Comparison of ENCODE assay signal across 8 mouse cellular contexts in genomic region chr4:138455956-138456341, GRCm38 (mm10). TPM values are rescaled to one million over a fixed set of nuclear protein-coding genes. Genes with fewer than 3 reads are reported as not detected.
A peak's percentile ranks its signal among the peaks of the same experiment; 100 is the strongest.
DNase-seq lines count a peak whose midpoint lies in the region; ATAC-seq and TF ChIP-seq lines count a peak whose summit lies in the region.

No protein-coding gene starts in this region.

- H3K4me2 ChIP-seq in forebrain, embryonic 12.5 days, result peak overlapping the region; percentile 96
- peak overlapping the region; percentile 87 for H3K4me2 ChIP-seq in lung, postnatal 0 days (replicated peaks; ENCODE audit: low read depth, low read length)

- no peak for TF ChIP-seq CTCF in lung, postnatal 0 days (IDR thresholded peaks at IDR 0.05)
- TF ChIP-seq CTCF in small intestine, adult 2 months (IDR thresholded peaks at IDR 0.05; ENCODE audit: extremely low read depth, insufficient read length, insufficient replicate concordance, low read depth, low read length), result no peak

- no peak for ATAC-seq in forebrain, embryonic 12.5 days (ENCODE audit: low FRiP score)
- ATAC-seq in lung, postnatal 0 days, result no peak

- peak overlapping the region; percentile 85 for H3K4me3 ChIP-seq in forebrain, embryonic 12.5 days (replicated peaks)
- peak overlapping the region; percentile 84 for H3K4me3 ChIP-seq in lung, postnatal 0 days (ENCODE audit: low read depth, low read length)
- H3K4me3 ChIP-seq in small intestine, adult 2 months (ENCODE audit: low read depth, low read length), result peak overlapping the region; percentile 86

- H3K9me3 ChIP-seq in forebrain, embryonic 12.5 days, result no peaks in the 10 kb centered on the region
- H3K9me3 ChIP-seq in lung, postnatal 0 days (ENCODE audit: low read length), result no peaks in the 10 kb centered on the region

- H3K27me3 ChIP-seq in forebrain, embryonic 12.5 days, result peaks cover 75% of the 10 kb centered on the region
- no peaks in the 10 kb centered on the region; the same call in 1 of the 2 replicates for H3K27me3 ChIP-seq in lung, postnatal 0 days (replicated peaks; ENCODE audit: insufficient read depth, low read length)
- H3K27me3 ChIP-seq in small intestine, adult 2 months (ENCODE audit: control insufficient read depth, insufficient read depth, low read length), result no peaks in the 10 kb centered on the region

- no peak for TF ChIP-seq EP300 in lung, postnatal 0 days (IDR thresholded peaks at IDR 0.05)

- peak; percentile 48 for DNase-seq in embryo, embryonic 10 days (ENCODE audit: low spot score)
- no peak for DNase-seq in embryo, embryonic 11 days
- DNase-seq in ZHBTc4 (ENCODE audit: low read depth, low spot score), result peak; percentile 48
- DNase-seq in kidney, adult 18-20 months, result peak; percentile 65
- peak; percentile 48 for DNase-seq in lung, postnatal 0 days (ENCODE audit: low spot score)
- DNase-seq in urinary bladder, adult 2 months (ENCODE audit: low spot score), result no peak

- no peaks in the 10 kb centered on the region for H3K36me3 ChIP-seq in forebrain, embryonic 12.5 days (replicated peaks)
- H3K36me3 ChIP-seq in lung, postnatal 0 days (ENCODE audit: insufficient read depth, low read length), result no peaks in the 10 kb centered on the region
- no peaks in the 10 kb centered on the region for H3K36me3 ChIP-seq in small intestine, adult 2 months (ENCODE audit: control insufficient read depth, insufficient read depth, low read length)

- H3K27ac ChIP-seq in forebrain, embryonic 12.5 days, result peak overlapping the region; percentile 90; the same call in 1 of the 2 replicates
- peak overlapping the region; percentile 91 for H3K27ac ChIP-seq in lung, postnatal 0 days (ENCODE audit: low read length)
- peak overlapping the region; percentile 70 for H3K27ac ChIP-seq in small intestine, adult 2 months (ENCODE audit: insufficient read depth, low read depth, low read length)

- WGBS in forebrain, embryonic 12.5 days, result under 1% methylated on average over 17 of the region's 17 CpGs
- WGBS in lung, postnatal 0 days, result 3% methylated on average over 16 of the region's 17 CpGs
- 0% methylated on average over 17 of the region's 17 CpGs for WGBS in small intestine, adult 2 months

- TF ChIP-seq POLR2A in small intestine, adult 2 months (IDR thresholded peaks at IDR 0.05; ENCODE audit: low read depth, low read length), result no peak; the same call in 1 of the 2 replicates

- H3K9ac ChIP-seq in forebrain, embryonic 12.5 days, result peak overlapping the region; percentile 90
- H3K9ac ChIP-seq in lung, postnatal 0 days (replicated peaks; ENCODE audit: low read depth), result peak overlapping the region; percentile 76

- H3K4me1 ChIP-seq in forebrain, embryonic 12.5 days, result peaks cover 66% of the 10 kb centered on the region
- peaks cover 9% of the 10 kb centered on the region for H3K4me1 ChIP-seq in lung, postnatal 0 days (ENCODE audit: insufficient read depth, low read depth, low read length)
- peaks cover 18% of the 10 kb centered on the region for H3K4me1 ChIP-seq in small intestine, adult 2 months (ENCODE audit: control insufficient read depth, insufficient read depth, insufficient read length, low read length)

RNA-seq across cellular contexts. Expression of gene Camk2n1, which starts 1.8 kb away (rescaled TPM):
- 4.8 and 5.4 TPM in 2 replicates for polyA plus RNA-seq in forebrain, embryonic 12.5 days (2016; fragmentation: Nextera tagmentation; extraction: Ambion mirVana)
- polyA plus RNA-seq in lung, postnatal 0 days (2015; fragmentation: Nextera tagmentation; extraction: Ambion mirVana), result 10.9 and 12.7 TPM in 2 replicates
- polyA plus RNA-seq in small intestine, adult 2 months (2012; rRNA removed), result 38.7 and 93.9 TPM in 2 replicates
- polyA plus RNA-seq in urinary bladder, adult 2 months (2012; rRNA removed), result 20.1 and 23.5 TPM in 2 replicates

RNA-seq across cellular contexts. Expression of gene Mul1, which starts 21.5 kb away (rescaled TPM):
- 14.5 and 14.7 TPM in 2 replicates for polyA plus RNA-seq in forebrain, embryonic 12.5 days (2016; fragmentation: Nextera tagmentation; extraction: Ambion mirVana)
- polyA plus RNA-seq in lung, postnatal 0 days (2015; fragmentation: Nextera tagmentation; extraction: Ambion mirVana), result 12.3 and 13.1 TPM in 2 replicates
- polyA plus RNA-seq in small intestine, adult 2 months (2012; rRNA removed), result 21.1 and 29.5 TPM in 2 replicates
- polyA plus RNA-seq in urinary bladder, adult 2 months (2012; rRNA removed), result 12.9 and 17.8 TPM in 2 replicates

RNA-seq across cellular contexts. Expression of gene Fam43b, which starts 59.6 kb away (rescaled TPM):
- 0.21 and 0.24 TPM in 2 replicates for polyA plus RNA-seq in forebrain, embryonic 12.5 days (2016; fragmentation: Nextera tagmentation; extraction: Ambion mirVana)
- 0.05 TPM in 1 of 2 replicates, not detected in the other for polyA plus RNA-seq in lung, postnatal 0 days (2015; fragmentation: Nextera tagmentation; extraction: Ambion mirVana)
- 0.08 TPM in 1 of 2 replicates, not detected in the other for polyA plus RNA-seq in small intestine, adult 2 months (2012; rRNA removed)
- polyA plus RNA-seq in urinary bladder, adult 2 months (2012; rRNA removed), result 0.04 TPM in 1 of 2 replicates, not detected in the other

Comparison
In these comparisons a context has a peak if more than half of its experiments do, and no peak if none do; other contexts are left out.
1. DNase-seq: peak in embryo, embryonic 10 days (single experiment), ZHBTc4 (single experiment), kidney, adult 18-20 months (single experiment) and lung, postnatal 0 days (single experiment); none in embryo, embryonic 11 days (single experiment) and urinary bladder, adult 2 months (single experiment).
2. Peak in every context shown above with its lines, with median percentiles within 50 percentile points of each other: H3K27ac ChIP-seq and H3K4me3 ChIP-seq.